Mouse (Mus musculus) liver, adult 2 months (tissue): ENCODE results near the gene Cx3cr1.

ENCODE experiments used
- CTCF ChIP-seq: fragments of 200-500 bp; IDR thresholded peaks from 2 replicates; pipeline ENCODE4 v1.5.1; 2011; ENCODE audit warnings: low read depth, low read length, control low read depth
- POLR2A ChIP-seq: fragments of 200-500 bp; IDR thresholded peaks from 2 replicates; pipeline ENCODE4 v1.6.1; 2011; ENCODE audit warnings: low read length, control low read depth; ENCODE audit not compliant: insufficient read depth; ENCODE audit errors: extremely low read depth

DNA sequence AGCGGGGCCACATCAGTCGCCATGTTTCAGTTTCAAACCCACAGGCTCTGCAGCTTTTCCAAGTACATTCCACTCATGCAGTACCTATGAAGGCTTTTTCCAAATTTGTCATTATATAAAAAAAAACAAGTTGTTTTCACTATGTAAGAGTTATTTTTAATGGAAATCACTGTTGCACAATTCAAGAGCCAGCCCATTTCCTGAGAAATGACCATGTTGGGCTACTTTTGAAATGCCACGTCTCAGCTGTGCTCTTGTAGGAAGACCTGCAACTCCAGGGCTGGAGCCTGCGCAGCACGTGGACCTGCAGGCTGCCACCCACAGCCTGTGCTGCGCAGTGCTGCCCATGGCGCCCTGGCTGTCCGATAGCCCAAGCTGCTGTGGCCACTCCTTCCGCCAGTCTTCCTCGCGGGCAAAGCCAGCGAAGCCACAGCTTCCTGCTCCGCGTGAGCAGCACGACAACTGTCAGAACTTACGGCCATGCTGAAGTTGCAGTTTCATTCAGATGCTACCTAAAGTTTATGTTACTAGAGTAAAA is 144.5 kb downstream of the Cx3cr1 start:
- no peak for TF ChIP-seq CTCF
- TF ChIP-seq POLR2A: no peak
